Mouse (Mus musculus): Measurements from ENCODE around the gene Hspa12b. TPM values are rescaled to one million over a fixed set of nuclear protein-coding genes. Genes with fewer than 3 reads are reported as not detected.

Gene Hspa12b
- polyA plus RNA-seq, 1 experiment, result 3.5 TPM

DNA sequence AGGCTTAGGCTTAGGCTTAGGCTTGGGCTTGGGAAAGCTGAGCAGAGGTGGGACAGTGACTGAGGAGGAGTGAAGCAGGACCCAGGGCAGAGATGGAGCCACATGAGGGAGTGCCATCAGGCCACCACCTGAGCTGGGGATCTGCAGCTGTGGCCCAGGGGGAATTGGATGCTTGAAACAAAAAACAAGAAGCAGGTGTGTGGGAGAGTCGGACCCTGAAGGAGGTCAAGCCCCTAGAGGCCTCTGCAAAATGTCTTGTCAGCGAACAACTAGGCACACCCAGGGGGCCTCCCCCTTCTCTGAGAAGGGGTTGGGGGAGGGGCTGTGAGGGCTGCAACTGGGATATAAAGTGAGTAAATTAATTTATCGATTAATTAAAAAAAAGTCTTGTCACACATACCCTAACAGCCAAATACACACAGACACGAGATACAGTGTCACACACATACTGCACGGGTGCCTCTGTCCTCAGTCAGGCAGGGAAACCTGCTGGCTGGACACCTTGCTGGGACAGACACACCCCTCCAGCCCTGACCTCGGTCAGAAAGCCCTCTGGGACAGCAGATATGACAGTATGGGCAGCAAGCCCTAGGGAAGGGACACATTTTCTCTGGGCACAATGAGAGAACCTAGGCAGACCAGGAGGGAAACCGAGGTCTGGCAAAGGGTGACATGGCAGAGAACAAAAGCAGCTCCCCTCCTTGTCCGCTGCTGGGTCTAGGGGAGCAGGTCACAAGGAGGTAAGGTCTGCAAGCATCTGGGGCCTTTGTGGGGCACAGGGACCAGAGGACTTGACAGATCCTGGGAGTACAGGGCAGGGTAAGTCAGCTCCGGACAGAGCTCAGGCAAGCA lies 890 bp upstream of the Hspa12b start:
- no peaks in the 10 kb centered on the region for H3K36me3 ChIP-seq (ENCODE audit: control insufficient read depth, insufficient read depth, low read length)
- WGBS, result 92% methylated on average over 9 of the region's 9 CpGs
- H3K27ac ChIP-seq (ENCODE audit: control insufficient read depth, insufficient read depth, low read length), result no peak overlapping the region
- TF ChIP-seq CTCF (IDR thresholded peaks at IDR 0.05; ENCODE audit: borderline replicate concordance, control insufficient read depth, extremely low read depth, insufficient read depth, low read length, poor library complexity) (no peak), POLR2A (IDR thresholded peaks at IDR 0.05; ENCODE audit: control insufficient read depth, extremely low read depth, insufficient read depth, low read length, poor library complexity) (no peak)
- peaks cover 16% of the 10 kb centered on the region for H3K4me1 ChIP-seq (replicated peaks; ENCODE audit: control insufficient read depth, insufficient read depth, low read length)
- H3K4me3 ChIP-seq (ENCODE audit: control insufficient read depth, insufficient read depth, low read length), result no peak overlapping the region
- no peaks in the 10 kb centered on the region for H3K27me3 ChIP-seq (ENCODE audit: control insufficient read depth, insufficient read depth, low read length)
- DNase-seq, result no peak

DNA sequence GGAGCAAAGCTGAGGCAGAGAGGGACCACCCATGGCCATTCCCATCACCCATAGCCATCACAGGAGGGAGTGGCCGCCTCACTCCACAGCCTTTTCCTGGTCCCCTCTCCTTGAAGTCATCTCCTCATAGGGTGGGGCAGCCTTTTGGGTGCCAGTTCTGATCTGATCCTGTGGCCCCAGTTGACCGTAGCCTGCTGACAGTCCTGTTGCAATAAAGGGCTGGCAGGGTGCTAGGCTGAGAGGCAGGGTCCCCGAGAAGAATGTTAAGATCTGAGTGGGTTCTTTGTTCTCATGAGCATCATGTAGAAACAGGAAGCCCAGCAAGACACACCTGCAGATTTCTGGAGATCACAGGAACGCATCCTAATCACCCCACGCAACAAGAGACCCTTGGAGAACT lies 1.1 kb downstream of the Hspa12b start:
- DNase-seq, result no peak
- H3K27ac ChIP-seq (ENCODE audit: control insufficient read depth, insufficient read depth, low read length), result no peak overlapping the region

DNA sequence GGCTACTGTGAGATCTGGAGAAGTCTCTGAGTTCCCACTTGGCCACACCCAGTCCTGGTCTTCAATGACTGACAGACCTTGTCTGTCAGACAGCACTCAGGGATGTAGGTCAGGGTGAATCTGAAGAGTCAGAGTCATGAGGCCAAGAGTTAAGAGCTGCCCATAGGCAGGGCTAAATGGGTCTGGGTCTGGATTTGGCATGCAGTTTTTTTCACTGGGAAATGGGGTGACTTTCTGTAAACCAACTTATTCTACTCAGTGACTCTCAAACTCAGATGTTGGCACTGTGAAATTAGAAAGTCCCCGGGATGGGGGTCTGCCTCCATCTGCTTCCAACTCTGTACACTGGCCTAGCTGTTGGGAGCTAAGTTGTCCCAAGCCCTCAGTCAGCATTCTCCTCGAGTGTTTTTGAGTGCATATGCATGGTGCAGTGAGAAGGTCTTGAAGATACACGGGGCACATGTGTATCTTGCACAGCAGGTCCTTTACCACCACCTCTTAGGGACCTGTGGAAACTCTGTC lies 1.6 kb downstream of the Hspa12b start:
- no peaks in the 10 kb centered on the region for H3K27me3 ChIP-seq (ENCODE audit: control insufficient read depth, insufficient read depth, low read length)
- DNase-seq, result no peak
- H3K4me3 ChIP-seq (ENCODE audit: control insufficient read depth, insufficient read depth, low read length), result no peak overlapping the region
- H3K27ac ChIP-seq (ENCODE audit: control insufficient read depth, insufficient read depth, low read length), result no peak overlapping the region
- H3K36me3 ChIP-seq (ENCODE audit: control insufficient read depth, insufficient read depth, low read length), result no peaks in the 10 kb centered on the region
- TF ChIP-seq CTCF (IDR thresholded peaks at IDR 0.05; ENCODE audit: borderline replicate concordance, control insufficient read depth, extremely low read depth, insufficient read depth, low read length, poor library complexity), result no peak
- TF ChIP-seq POLR2A (IDR thresholded peaks at IDR 0.05; ENCODE audit: control insufficient read depth, extremely low read depth, insufficient read depth, low read length, poor library complexity), result no peak
- WGBS, result 81% methylated on average over 3 of the region's 3 CpGs
- H3K4me1 ChIP-seq (replicated peaks; ENCODE audit: control insufficient read depth, insufficient read depth, low read length), result peaks cover 16% of the 10 kb centered on the region

More for the DNA sequence above, 1.1 kb downstream of the Hspa12b start:
- TF ChIP-seq CTCF (IDR thresholded peaks at IDR 0.05; ENCODE audit: borderline replicate concordance, control insufficient read depth, extremely low read depth, insufficient read depth, low read length, poor library complexity) (no peak), POLR2A (IDR thresholded peaks at IDR 0.05; ENCODE audit: control insufficient read depth, extremely low read depth, insufficient read depth, low read length, poor library complexity) (no peak)
- WGBS, result 59% methylated on average over 5 of the region's 5 CpGs
- Histone ChIP-seq H3K36me3 (ENCODE audit: control insufficient read depth, insufficient read depth, low read length) (no peaks in the 10 kb centered on the region), H3K4me1 (replicated peaks; ENCODE audit: control insufficient read depth, insufficient read depth, low read length) (peaks cover 16% of the 10 kb centered on the region), H3K27me3 (ENCODE audit: control insufficient read depth, insufficient read depth, low read length) (no peaks in the 10 kb centered on the region), H3K4me3 (ENCODE audit: control insufficient read depth, insufficient read depth, low read length) (no peak overlapping the region)

DNA sequence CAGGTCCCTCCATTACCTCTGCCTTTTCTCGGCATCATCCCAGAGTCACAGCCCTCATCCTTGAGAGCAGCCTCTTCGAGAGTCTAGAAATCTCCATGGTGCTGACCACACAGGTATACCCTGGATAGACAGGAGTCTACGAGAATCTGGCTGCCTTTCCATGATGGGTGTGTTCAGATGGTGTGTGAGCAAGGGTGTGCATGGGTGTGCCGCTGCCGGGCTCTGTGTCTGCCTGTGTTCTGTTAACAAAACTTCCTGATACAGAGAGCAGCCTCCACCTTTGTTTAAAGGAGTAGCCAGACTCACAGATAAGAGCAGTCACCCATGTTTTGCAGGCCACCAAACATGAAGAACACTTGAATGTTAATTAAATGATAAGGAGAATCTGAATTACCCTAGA lies 2.8 kb downstream of the Hspa12b start:
- 94% methylated on average over 5 of the region's 5 CpGs for WGBS
- no peak for DNase-seq
- H3K27me3 ChIP-seq (ENCODE audit: control insufficient read depth, insufficient read depth, low read length), result no peaks in the 10 kb centered on the region
- H3K4me1 ChIP-seq (replicated peaks; ENCODE audit: control insufficient read depth, insufficient read depth, low read length), result peaks cover 16% of the 10 kb centered on the region
- H3K27ac ChIP-seq (ENCODE audit: control insufficient read depth, insufficient read depth, low read length), result no peak overlapping the region
- no peaks in the 10 kb centered on the region for H3K36me3 ChIP-seq (ENCODE audit: control insufficient read depth, insufficient read depth, low read length)
- no peak for TF ChIP-seq CTCF (IDR thresholded peaks at IDR 0.05; ENCODE audit: borderline replicate concordance, control insufficient read depth, extremely low read depth, insufficient read depth, low read length, poor library complexity)
- no peak overlapping the region for H3K4me3 ChIP-seq (ENCODE audit: control insufficient read depth, insufficient read depth, low read length)

DNA sequence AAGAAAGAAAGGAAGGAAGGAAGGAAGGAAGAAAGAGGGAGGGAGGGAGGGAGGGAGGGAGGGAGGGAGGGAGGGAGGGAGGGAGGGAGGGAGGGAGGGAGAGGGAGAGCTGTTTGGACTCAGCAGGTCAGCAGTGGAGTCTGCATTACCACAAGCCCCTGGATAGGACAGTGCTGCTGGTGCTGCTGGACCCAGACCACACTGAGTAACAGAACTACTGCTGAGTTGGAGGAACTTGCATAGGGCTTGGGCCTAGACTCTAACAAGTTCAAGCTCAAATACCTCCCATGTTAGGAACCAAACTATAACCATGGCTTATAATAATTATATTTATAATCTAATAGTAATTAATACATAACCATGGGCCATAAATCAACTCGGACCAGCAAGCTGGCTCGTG lies 3.8 kb downstream of the Hspa12b start:
- H3K27ac ChIP-seq (ENCODE audit: control insufficient read depth, insufficient read depth, low read length), result no peak overlapping the region
- H3K36me3 ChIP-seq (ENCODE audit: control insufficient read depth, insufficient read depth, low read length), result no peaks in the 10 kb centered on the region
- H3K27me3 ChIP-seq (ENCODE audit: control insufficient read depth, insufficient read depth, low read length), result no peaks in the 10 kb centered on the region
- TF ChIP-seq POLR2A (IDR thresholded peaks at IDR 0.05; ENCODE audit: control insufficient read depth, extremely low read depth, insufficient read depth, low read length, poor library complexity) (no peak), CTCF (IDR thresholded peaks at IDR 0.05; ENCODE audit: borderline replicate concordance, control insufficient read depth, extremely low read depth, insufficient read depth, low read length, poor library complexity) (no peak)
- no peak overlapping the region for H3K4me3 ChIP-seq (ENCODE audit: control insufficient read depth, insufficient read depth, low read length)
- WGBS, result 95% methylated on average over 2 of the region's 2 CpGs
- no peak for DNase-seq
- peaks cover 16% of the 10 kb centered on the region for H3K4me1 ChIP-seq (replicated peaks; ENCODE audit: control insufficient read depth, insufficient read depth, low read length)

DNA sequence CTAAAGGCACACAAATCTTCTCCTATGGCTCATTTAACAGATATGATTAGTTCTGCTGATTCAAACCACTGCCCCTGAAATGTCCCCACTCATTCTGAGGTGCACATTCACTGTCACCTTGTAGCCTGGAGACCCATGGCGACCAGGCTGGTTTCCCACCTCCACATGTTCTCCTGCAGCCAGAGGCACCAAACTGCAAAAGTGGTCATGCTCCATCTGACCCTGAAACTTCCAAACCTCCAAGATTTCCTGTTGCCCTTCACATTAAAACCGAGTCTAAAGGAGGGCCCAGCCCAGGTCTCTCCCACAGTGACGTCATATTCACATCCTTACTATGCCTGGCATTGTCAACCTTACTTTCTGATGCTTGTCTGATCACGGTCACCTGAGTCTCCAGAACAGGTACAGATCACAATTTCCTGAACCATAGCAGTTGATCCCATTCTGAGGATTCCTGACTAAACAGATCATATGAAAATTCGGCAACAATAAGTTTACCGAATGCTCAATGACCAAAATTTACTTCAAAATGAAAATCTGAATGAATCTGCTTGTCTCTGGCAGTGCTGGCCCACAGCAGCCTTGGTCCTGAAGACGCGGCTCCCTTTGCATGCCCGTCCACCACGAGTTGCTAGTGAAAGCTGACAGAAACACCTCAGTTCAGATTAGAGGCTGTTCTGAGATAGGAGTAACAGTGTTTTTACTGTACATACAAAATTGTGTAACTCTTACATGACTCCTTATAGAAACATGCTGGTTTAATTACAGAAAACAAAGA lies 5.2 kb downstream of the Hspa12b start:
- no peak for DNase-seq
- H3K27me3 ChIP-seq (ENCODE audit: control insufficient read depth, insufficient read depth, low read length), result no peaks in the 10 kb centered on the region
- H3K27ac ChIP-seq (ENCODE audit: control insufficient read depth, insufficient read depth, low read length), result no peak overlapping the region
- H3K4me1 ChIP-seq (replicated peaks; ENCODE audit: control insufficient read depth, insufficient read depth, low read length), result peaks cover 10% of the 10 kb centered on the region
- no peak for TF ChIP-seq POLR2A (IDR thresholded peaks at IDR 0.05; ENCODE audit: control insufficient read depth, extremely low read depth, insufficient read depth, low read length, poor library complexity)
- no peak overlapping the region for H3K4me3 ChIP-seq (ENCODE audit: control insufficient read depth, insufficient read depth, low read length)
- 93% methylated on average over 10 of the region's 10 CpGs for WGBS
- H3K36me3 ChIP-seq (ENCODE audit: control insufficient read depth, insufficient read depth, low read length), result no peaks in the 10 kb centered on the region

Data from thymus, adult 2 months (tissue).